Mouse (Mus musculus) left cerebral cortex, adult 2 months (tissue): ENCODE measurements around the gene Fam126b. TPM values are rescaled to one million over a fixed set of nuclear protein-coding genes. Genes with fewer than 3 reads are reported as not detected.
"Not testable (repeated sequence)": the region's sequence is repeated elsewhere in the genome, so short reads cannot be mapped to it uniquely, and the experiment has no call there.

Source experiments
- DNase-seq, 2 experiments: peaks; one replicate each; pipeline ENCODE4 v3.0.0; 2021 to 2022; ENCODE audit warnings: low spot score in 2 of 2, mixed read lengths in 1 of 2; ENCODE audit errors: extremely low spot score in 1 of 2
- H3K27ac ChIP-seq: fragments of 200-600 bp; 2 replicates; pipeline ENCODE4 v1.8.1; 2022
- H3K4me3 ChIP-seq: fragments of 200-600 bp; 2 replicates; pipeline ENCODE4 v1.8.1; 2022
- CTCF ChIP-seq: fragments of 200-600 bp; IDR thresholded peaks from 2 replicates; pipeline ENCODE4 v1.8.1; 2022; ENCODE audit warnings: antibody characterized with exemption, mild to moderate bottlenecking, moderate library complexity
- intact Hi-C: fragments of 180-260 bp; cut with DNase I; formaldehyde crosslinking; loops from one replicate; pipeline ENCODE4 v1.15.1; 2025
- long read RNA-seq, 2 experiments: library from polyadenylated mRNA; stranded (forward); transcript quantifications; one replicate each; pipeline ENCODE4 v2.0.0; 2021; ENCODE audit warnings: borderline mapping rate in 2 of 2
- total RNA-seq, 2 experiments: library from RNA; stranded (reverse); gene quantifications; 2 replicates each; pipeline ENCODE4 v1.2.3; 2021

The Fam126b gene
- total RNA-seq: 100 to 1,000 TPM; 133 to 146 TPM
- long read RNA-seq, experiment 1, full-length matches to known transcripts: 35 of 63 reads
- long read RNA-seq, experiment 1, partial matches to known transcripts: 12 of 63 reads
- long read RNA-seq, experiment 1, other reads (novel, unspliced or antisense): 16 of 63 reads
- long read RNA-seq, experiment 2, full-length matches to known transcripts: 27 of 48 reads
- long read RNA-seq, experiment 2, partial matches to known transcripts: 1 of 48 reads
- long read RNA-seq, experiment 2, other reads (novel, unspliced or antisense): 20 of 48 reads

GRCm38 (mm10) chr1:58586171-58586997 is at the start of gene Fam126b, which contains the start of gene Ndufb3:
TSS of gene Fam126b (minus strand) at chr1:58586323.
TSS of gene Ndufb3 (plus strand) at chr1:58586384.
- Histone ChIP-seq H3K4me3 (peak within 1 kb of the TSS; percentile 88), H3K27ac (peak within 1 kb of the TSS; percentile 99)
- intact Hi-C loops: loop anchor here (2.0 to 10.0 kb wide), 2 partner anchors 66 to 1182 kb away; partner anchors contain the start of genes Maip1 and Tyw5
- TF ChIP-seq CTCF: no peak; the same call in 1 of the 2 replicates
- peak; percentile 87 to 88 for DNase-seq

GRCm38 (mm10) chr1:58628847-58629246 is 42.7 kb upstream of the Fam126b start:
- DNase-seq, H3K27ac ChIP-seq, H3K4me3 ChIP-seq, intact Hi-C loops: not testable (repeated sequence)

- DNase-seq: no peak
- TF ChIP-seq CTCF: no peak
- H3K27ac ChIP-seq: peak overlapping the region; percentile 34; the same call in 1 of the 2 replicates
- intact Hi-C loops: no loop called here
- no peak overlapping the region for H3K4me3 ChIP-seq
Observed at GRCm38 (mm10) chr1:58621996-58622748, 36.0 kb upstream of the Fam126b start.

GRCm38 (mm10) chr1:58621251-58621650 is 35.1 kb upstream of the Fam126b start:
- H3K27ac ChIP-seq: no peak overlapping the region
- intact Hi-C loops: no loop called here
- no peak for DNase-seq
- no peak for TF ChIP-seq CTCF
- no peak overlapping the region for H3K4me3 ChIP-seq

- Histone ChIP-seq H3K4me3 (no peak overlapping the region), H3K27ac (no peak overlapping the region)
- intact Hi-C loops: no loop called here
- no peak for DNase-seq
- TF ChIP-seq CTCF: no peak; the same call in 1 of the 2 replicates
Observed at GRCm38 (mm10) chr1:58618766-58619165, 32.6 kb upstream of the Fam126b start.

GRCm38 (mm10) chr1:58617978-58618668 is 32.0 kb upstream of the Fam126b start:
- Histone ChIP-seq H3K27ac (no peak overlapping the region), H3K4me3 (no peak overlapping the region)
- no peak for DNase-seq
- no peak for TF ChIP-seq CTCF
- intact Hi-C loops: no loop called here

GRCm38 (mm10) chr1:58617076-58617475 is 31.0 kb upstream of the Fam126b start:
- H3K4me3 ChIP-seq: no peak overlapping the region
- intact Hi-C loops: no loop called here
- TF ChIP-seq CTCF: no peak
- no peak overlapping the region for H3K27ac ChIP-seq
- no peak for DNase-seq

- Histone ChIP-seq H3K4me3 (no peak overlapping the region), H3K27ac (no peak overlapping the region)
- no peak for DNase-seq
- intact Hi-C loops: no loop called here
- TF ChIP-seq CTCF: no peak
Observed at GRCm38 (mm10) chr1:58616176-58616575, 30.1 kb upstream of the Fam126b start.

- no peak for TF ChIP-seq CTCF
- peak overlapping the region; percentile 44; the same call in 1 of the 2 replicates for H3K27ac ChIP-seq
- intact Hi-C loops: no loop called here
- H3K4me3 ChIP-seq: no peak overlapping the region
- DNase-seq: no peak
Observed at GRCm38 (mm10) chr1:58615146-58615545, 29.0 kb upstream of the Fam126b start.

GRCm38 (mm10) chr1:58614424-58614823 is 28.3 kb upstream of the Fam126b start:
- Histone ChIP-seq H3K27ac (peak overlapping the region; percentile 44), H3K4me3 (no peak overlapping the region)
- no peak for TF ChIP-seq CTCF
- DNase-seq: peak; percentile 30 to 33
- intact Hi-C loops: no loop called here

- DNase-seq: peak; percentile 31 to 42
- H3K4me3 ChIP-seq: no peak overlapping the region
- intact Hi-C loops: no loop called here
- TF ChIP-seq CTCF: no peak
- peak overlapping the region; percentile 0; the same call in 1 of the 2 replicates for H3K27ac ChIP-seq
Observed at GRCm38 (mm10) chr1:58613786-58614185, 27.7 kb upstream of the Fam126b start.
